Mouse (Mus musculus): Measurements from ENCODE around the gene Fam178b. TPM values are rescaled to one million over a fixed set of nuclear protein-coding genes. Genes with fewer than 3 reads are reported as not detected.
"Not testable (repeated sequence)": the region's sequence is repeated elsewhere in the genome, so short reads cannot be mapped to it uniquely, and the experiment has no call there.

Fam178b gene
- polyA plus RNA-seq, 1 experiment: 0.08 TPM

DNA sequence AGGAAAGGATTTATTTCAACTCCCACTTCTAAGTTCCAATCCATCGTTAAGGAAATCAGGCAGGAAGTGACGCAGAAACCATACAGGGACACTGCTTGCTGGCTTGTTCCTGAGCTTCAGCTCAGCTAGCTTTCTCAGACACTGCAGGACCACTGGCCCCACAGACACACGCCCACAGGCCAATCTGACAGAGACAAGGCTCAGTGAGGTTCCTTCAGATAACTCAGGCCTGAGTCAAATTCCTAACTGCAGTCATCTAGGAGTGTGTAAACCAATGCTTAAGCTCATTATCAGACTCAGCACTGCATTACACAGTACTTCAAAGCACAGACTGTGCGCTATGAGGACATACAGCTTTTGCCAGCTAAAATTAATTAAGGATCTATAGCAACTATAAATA, 12.7 kb downstream of the Fam178b start:
- H3K4me3 ChIP-seq (ENCODE audit: insufficient read depth, poor library complexity, severe bottlenecking): no peak overlapping the region
- H3K79me2 ChIP-seq (ENCODE audit: control insufficient read depth, insufficient read depth): no peaks in the 10 kb centered on the region
- H3ac ChIP-seq (ENCODE audit: control insufficient read depth, insufficient read length, low read depth): no peak overlapping the region
- no peaks in the 10 kb centered on the region for H3K36me3 ChIP-seq (ENCODE audit: control insufficient read depth, insufficient read depth)
- no peaks in the 10 kb centered on the region for H3K27me3 ChIP-seq (ENCODE audit: control insufficient read depth, insufficient read depth, insufficient read length)
- TF ChIP-seq MYOG (IDR thresholded peaks at IDR 0.05; ENCODE audit: control insufficient read depth, extremely low read depth, insufficient read length) (no peak), USF1 (IDR thresholded peaks at IDR 0.05; ENCODE audit: low read depth) (no peak)
- H3K79me3 ChIP-seq (ENCODE audit: low read depth): no peaks in the 10 kb centered on the region

DNA sequence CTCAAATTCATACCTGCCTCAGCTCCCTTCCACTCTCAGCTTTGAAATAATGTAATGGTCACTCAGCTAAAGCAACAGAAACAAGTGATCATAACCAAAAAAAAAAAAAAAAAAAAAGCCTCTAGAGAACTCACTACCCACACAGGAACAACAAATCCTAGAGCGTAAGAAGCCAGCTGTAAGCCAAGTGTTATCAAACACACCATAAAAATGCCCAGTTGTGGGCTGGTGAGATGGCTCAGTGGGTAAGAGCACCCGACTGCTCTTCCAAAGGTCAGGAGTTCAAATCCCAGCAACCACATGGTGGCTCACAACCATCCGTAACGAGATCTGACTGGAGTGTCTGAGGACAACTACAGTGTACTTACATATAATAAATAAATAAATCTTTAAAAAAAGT, 15.0 kb downstream of the Fam178b start:
- H3K79me3 ChIP-seq (ENCODE audit: low read depth); H3K79me2 ChIP-seq (ENCODE audit: control insufficient read depth, insufficient read depth); H3K27me3 ChIP-seq (ENCODE audit: control insufficient read depth, insufficient read depth, insufficient read length); H3K36me3 ChIP-seq (ENCODE audit: control insufficient read depth, insufficient read depth); H3K4me3 ChIP-seq (ENCODE audit: insufficient read depth, poor library complexity, severe bottlenecking); H3ac ChIP-seq (ENCODE audit: control insufficient read depth, insufficient read length, low read depth): not testable (repeated sequence)

DNA sequence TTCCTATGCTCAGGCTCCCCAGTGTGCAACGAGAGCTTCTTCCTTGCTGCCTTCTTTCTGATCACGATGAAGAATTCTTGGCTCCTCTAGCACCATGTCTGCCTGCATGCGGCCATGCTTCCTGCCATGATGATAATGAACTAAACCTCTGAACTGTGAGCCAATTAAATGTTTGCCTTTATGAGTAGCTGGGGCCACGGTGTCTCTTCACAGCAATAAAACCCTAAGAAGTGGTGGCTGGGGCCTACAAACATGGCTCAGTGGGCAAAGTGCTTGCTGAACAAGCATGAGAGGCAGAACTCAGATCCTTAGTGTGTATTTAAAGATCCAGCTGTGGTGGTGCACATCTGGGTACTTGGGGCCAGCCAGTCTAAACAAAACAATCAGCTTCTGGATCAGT, 17.0 kb downstream of the Fam178b start:
- H3ac ChIP-seq (ENCODE audit: control insufficient read depth, insufficient read length, low read depth): no peak overlapping the region
- H3K79me3 ChIP-seq (ENCODE audit: low read depth): no peaks in the 10 kb centered on the region
- no peaks in the 10 kb centered on the region for H3K36me3 ChIP-seq (ENCODE audit: control insufficient read depth, insufficient read depth)
- H3K4me3 ChIP-seq (ENCODE audit: insufficient read depth, poor library complexity, severe bottlenecking): no peak overlapping the region
- H3K79me2 ChIP-seq (ENCODE audit: control insufficient read depth, insufficient read depth): no peaks in the 10 kb centered on the region
- TF ChIP-seq FOSL1 (IDR thresholded peaks at IDR 0.05; ENCODE audit: insufficient read depth, low read length, poor library complexity, severe bottlenecking) (no peak), USF1 (IDR thresholded peaks at IDR 0.05; ENCODE audit: low read depth) (no peak)
- H3K27me3 ChIP-seq (ENCODE audit: control insufficient read depth, insufficient read depth, insufficient read length): no peaks in the 10 kb centered on the region

DNA sequence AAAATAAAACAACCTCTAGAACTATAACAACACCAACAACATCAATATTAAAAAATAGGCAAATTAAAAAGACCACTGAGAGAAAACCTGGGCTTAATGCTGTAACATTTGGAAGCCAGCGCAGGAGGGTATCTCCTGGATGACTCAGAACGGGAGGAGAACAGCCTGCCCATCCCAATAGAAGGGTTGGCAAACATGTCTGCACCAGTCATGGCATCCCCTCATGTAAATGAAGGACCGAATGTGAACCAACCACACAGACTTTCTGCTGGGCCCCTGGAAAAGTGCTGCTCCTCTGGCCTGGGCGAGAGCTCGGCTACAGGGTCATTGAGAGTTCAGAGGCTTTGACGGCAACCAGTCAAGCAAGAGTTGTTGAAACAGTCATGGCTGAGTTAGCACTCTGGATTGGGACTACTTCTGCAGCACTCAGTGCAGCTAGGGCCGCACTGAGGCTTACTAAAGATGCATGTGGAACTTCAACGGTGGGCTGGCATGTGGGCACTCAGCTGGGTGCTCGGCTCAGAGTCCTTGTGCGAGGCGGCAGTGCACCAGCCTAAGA, 17.7 kb downstream of the Fam178b start:
- no peaks in the 10 kb centered on the region for H3K27me3 ChIP-seq (ENCODE audit: control insufficient read depth, insufficient read depth, insufficient read length)
- no peaks in the 10 kb centered on the region for H3K79me2 ChIP-seq (ENCODE audit: control insufficient read depth, insufficient read depth)
- H3K79me3 ChIP-seq (ENCODE audit: low read depth): no peaks in the 10 kb centered on the region
- no peaks in the 10 kb centered on the region for H3K36me3 ChIP-seq (ENCODE audit: control insufficient read depth, insufficient read depth)
- TF ChIP-seq FOSL1 (IDR thresholded peaks at IDR 0.05; ENCODE audit: insufficient read depth, low read length, poor library complexity, severe bottlenecking): no peak
- no peak for TF ChIP-seq MYOG (IDR thresholded peaks at IDR 0.05; ENCODE audit: control insufficient read depth, extremely low read depth, insufficient read length)
- no peak for TF ChIP-seq CEBPB (IDR thresholded peaks at IDR 0.05; ENCODE audit: low read depth)
- no peak for TF ChIP-seq USF1 (IDR thresholded peaks at IDR 0.05; ENCODE audit: low read depth)
- TF ChIP-seq MYOD1 (IDR thresholded peaks at IDR 0.05; ENCODE audit: control insufficient read depth, insufficient read length, low read depth): no peak
- no peak for TF ChIP-seq CTCF (IDR thresholded peaks at IDR 0.05; ENCODE audit: control insufficient read depth, insufficient read depth, insufficient read length)
- TF ChIP-seq MAX (IDR thresholded peaks at IDR 0.05): no peak
- H3K4me3 ChIP-seq (ENCODE audit: insufficient read depth, poor library complexity, severe bottlenecking): no peak overlapping the region
- no peak overlapping the region for H3ac ChIP-seq (ENCODE audit: control insufficient read depth, insufficient read length, low read depth)

DNA sequence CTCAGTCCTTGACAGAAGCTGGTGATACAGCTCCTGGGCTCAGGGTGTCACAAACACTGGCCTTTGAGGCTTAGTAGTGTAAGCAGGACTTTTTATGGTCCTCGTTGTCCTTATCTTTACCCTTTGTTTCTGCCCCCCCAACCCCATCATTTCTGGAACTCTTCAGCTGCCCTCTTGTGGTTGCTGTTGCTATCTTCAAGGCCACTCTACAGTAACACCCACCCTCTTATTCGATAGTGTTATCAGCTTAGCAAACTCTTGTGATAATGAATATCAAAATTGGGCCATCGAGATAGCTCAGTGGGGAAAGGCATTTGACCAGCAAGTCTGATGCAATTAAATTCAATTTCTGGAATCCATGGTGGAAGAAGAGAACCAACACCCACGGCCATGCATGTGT, 18.5 kb downstream of the Fam178b start:
- H3K79me3 ChIP-seq (ENCODE audit: low read depth): no peaks in the 10 kb centered on the region
- no peak overlapping the region for H3ac ChIP-seq (ENCODE audit: control insufficient read depth, insufficient read length, low read depth)
- H3K36me3 ChIP-seq (ENCODE audit: control insufficient read depth, insufficient read depth): no peaks in the 10 kb centered on the region
- no peaks in the 10 kb centered on the region for H3K79me2 ChIP-seq (ENCODE audit: control insufficient read depth, insufficient read depth)
- no peak overlapping the region for H3K4me3 ChIP-seq (ENCODE audit: insufficient read depth, poor library complexity, severe bottlenecking)
- no peaks in the 10 kb centered on the region for H3K27me3 ChIP-seq (ENCODE audit: control insufficient read depth, insufficient read depth, insufficient read length)
- no peak for TF ChIP-seq USF1 (IDR thresholded peaks at IDR 0.05; ENCODE audit: low read depth)
- peak; percentile 16 for TF ChIP-seq CTCF (IDR thresholded peaks at IDR 0.05; ENCODE audit: control insufficient read depth, insufficient read depth, insufficient read length)

DNA sequence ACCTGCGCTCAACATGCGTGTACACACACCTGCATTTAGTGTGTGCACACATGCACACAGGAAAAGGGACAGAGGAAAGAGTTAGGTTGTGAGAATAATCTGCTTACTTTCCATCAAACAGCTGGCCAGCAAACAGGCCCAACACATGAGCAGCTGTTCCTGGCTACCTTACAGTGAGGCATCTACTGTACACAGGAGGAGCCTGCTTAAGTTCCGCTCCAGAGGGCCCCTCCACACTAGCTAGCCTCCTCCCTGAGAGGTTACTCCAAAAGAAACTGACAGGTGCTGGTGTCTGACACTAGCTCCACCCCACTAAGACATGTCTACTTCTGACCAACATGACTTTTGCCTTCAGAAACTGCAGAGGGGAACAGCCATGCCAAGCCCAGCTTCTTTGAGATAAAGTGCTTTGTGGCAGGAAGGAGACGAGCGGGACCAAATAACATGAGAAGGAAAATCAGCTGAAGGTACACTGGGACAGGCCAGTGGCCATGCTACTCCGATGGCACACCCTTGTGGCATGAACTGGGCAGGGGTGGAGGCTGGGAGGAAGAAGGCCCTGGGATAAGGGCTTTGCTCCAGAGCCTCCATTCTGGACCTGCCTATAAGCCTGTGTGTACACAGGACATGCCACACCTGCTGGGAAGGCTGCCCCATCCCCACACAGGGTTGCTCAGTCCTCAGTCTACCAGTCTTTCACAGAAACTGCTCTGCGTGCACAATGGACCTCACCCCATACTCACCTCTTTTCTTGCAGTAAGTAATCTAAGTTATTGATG, 24.2 kb downstream of the Fam178b start:
- no peak overlapping the region for H3ac ChIP-seq (ENCODE audit: control insufficient read depth, insufficient read length, low read depth)
- no peaks in the 10 kb centered on the region for H3K79me2 ChIP-seq (ENCODE audit: control insufficient read depth, insufficient read depth)
- H3K4me3 ChIP-seq (ENCODE audit: insufficient read depth, poor library complexity, severe bottlenecking): no peak overlapping the region
- H3K79me3 ChIP-seq (ENCODE audit: low read depth): no peaks in the 10 kb centered on the region
- H3K36me3 ChIP-seq (ENCODE audit: control insufficient read depth, insufficient read depth): no peaks in the 10 kb centered on the region
- TF ChIP-seq MYOG (IDR thresholded peaks at IDR 0.05; ENCODE audit: control insufficient read depth, extremely low read depth, insufficient read length) (no peak), CTCF (IDR thresholded peaks at IDR 0.05; ENCODE audit: control insufficient read depth, insufficient read depth, insufficient read length) (no peak), USF1 (IDR thresholded peaks at IDR 0.05; ENCODE audit: low read depth) (no peak), MYOD1 (IDR thresholded peaks at IDR 0.05; ENCODE audit: control insufficient read depth, insufficient read length, low read depth) (no peak), FOSL1 (IDR thresholded peaks at IDR 0.05; ENCODE audit: insufficient read depth, low read length, poor library complexity, severe bottlenecking) (no peak), CEBPB (IDR thresholded peaks at IDR 0.05; ENCODE audit: low read depth) (no peak), MAX (IDR thresholded peaks at IDR 0.05) (no peak)
- peaks cover 6% of the 10 kb centered on the region for H3K27me3 ChIP-seq (ENCODE audit: control insufficient read depth, insufficient read depth, insufficient read length)

Data from C2C12 (cell line).